Mouse (Mus musculus) heart, postnatal 25 days (tissue): ENCODE data around the gene Hspa1l. TPM values are rescaled to one million over a fixed set of nuclear protein-coding genes. Genes with fewer than 3 reads are reported as not detected.
"Not testable (repeated sequence)": the region's sequence is repeated elsewhere in the genome, so short reads cannot be mapped to it uniquely, and the experiment has no call there.

Experiments used
- DNase-seq: peaks from one replicate; pipeline ENCODE4 v3.0.0; 2022; ENCODE audit warnings: low spot score
- intact Hi-C: fragments of 180-260 bp; cut with DNase I; formaldehyde crosslinking; loops from one replicate; pipeline ENCODE4 v1.15.1; 2025
- total RNA-seq, 2 experiments: library from RNA; stranded (reverse); gene quantifications; 2 replicates each; pipeline ENCODE4 v1.2.3; 2021

Hspa1l gene
- total RNA-seq, 2 experiments from 2014 or later, result 6.9 to 8.1 TPM

DNA sequence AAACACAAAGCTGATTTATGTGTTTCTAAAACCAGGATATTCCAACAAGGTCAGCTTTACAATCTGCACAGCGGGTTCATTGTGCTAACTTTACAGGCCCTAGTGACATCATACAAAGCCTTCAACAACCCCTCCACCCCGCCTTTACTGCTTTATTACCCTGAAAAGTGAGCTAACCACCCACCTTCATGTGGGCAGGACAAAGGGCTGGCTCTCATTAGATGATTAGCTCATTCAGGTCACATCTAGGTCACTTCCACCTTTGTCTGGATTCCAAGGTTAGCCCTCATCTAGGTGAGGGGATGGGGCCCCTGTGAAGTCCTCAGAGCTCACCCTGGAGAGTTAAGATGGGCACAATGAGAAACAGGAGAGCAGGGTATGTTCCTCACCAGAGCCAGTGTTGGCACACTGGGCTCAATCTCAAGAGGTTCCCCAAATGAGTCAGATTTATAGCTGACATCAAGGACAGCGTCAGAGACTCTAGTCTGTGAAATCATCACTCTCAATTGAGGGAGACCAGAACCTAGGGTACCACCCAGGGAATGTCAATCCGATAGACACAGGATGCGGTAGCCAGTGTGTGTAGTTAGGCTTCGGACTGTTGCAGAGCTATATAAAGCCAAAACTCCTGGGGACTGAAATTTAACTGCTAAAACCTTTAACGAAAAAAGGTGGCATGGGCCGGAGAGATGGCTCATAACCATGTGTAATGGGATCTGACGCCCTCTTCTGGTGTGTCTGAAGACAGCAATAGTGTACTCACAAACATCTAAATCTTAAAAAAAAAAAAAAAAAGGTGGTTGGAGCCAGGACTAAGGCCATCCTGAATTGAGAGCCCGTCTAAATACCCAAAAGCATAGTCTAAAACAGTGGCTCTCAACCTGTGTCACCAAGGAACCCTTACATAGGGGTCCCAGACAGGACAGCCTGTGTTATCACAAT is 21.7 kb upstream of the Hspa1l start:
- intact Hi-C loops, result no loop called here
- DNase-seq, result no peak

DNA sequence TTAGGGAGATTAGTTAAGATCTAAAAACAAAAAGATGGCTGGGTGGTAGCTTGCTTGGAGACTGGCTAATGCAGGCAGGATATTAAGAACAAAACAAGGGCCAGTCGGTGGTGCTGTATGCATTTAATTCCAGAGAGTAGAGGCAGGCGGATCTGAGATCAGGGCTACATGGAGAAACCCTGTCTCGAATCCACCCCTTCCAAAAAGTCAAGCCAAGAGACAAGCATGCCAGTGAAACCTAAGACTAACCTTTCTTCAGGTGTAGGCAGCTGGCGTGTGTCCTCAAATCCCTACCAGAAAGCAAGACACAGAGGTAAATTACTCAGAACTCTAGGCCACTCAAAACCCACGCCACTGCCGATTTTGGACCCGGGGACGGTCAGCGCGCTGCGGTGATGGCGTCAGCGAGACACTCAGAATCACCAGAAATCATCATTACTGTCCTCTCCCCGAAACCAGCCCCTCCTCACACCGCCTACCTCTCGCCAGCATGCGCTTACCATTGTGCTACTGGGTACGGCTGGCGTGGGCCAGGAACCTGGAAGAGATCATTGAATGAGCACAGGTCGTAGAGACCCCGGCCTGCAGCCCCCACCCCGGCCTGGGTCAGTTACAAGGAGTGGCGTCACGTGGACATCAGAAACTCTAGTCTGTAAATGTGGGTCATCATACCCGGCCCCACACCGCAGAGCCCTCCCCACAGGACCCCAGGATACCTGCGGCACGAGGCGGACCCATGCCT is 20.7 kb upstream of the Hspa1l start:
- no peak for DNase-seq
- intact Hi-C loops, result loop anchor here (1.0 to 2.0 kb wide), 2 partner anchors 21 to 30 kb away; partner anchors contain the start of gene Neu1

DNA sequence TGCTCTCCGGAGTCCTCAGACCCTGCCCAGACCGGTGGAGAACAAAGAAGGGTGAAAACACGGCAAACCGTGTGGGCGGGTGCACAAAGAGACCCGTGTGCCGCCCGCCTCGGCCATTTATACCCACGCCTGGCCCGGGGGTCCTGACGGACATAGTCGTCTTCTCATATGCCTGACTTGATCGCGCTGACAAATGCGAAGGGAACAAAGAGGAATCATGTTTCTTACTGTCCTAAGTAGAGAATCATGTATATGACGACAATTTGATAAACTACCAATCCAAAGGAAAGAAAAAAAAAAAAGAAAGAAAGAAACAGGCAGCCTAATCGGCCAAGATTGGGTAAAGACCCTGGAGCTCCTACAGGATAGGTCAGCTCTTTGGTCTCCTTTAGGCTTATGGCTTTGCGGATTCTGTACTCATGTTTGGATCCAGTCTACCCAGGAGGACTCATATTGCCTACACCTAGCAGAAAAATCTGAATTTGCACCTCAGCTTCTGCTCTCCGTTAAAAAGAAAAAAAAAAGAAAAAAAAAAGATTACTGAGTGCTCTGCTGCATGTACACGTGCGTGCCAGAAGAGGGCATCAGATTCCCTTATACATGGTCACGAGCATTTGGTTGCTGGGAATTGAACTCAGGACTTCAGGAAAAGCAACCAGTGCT is 20.0 kb upstream of the Hspa1l start:
- DNase-seq, result peak; percentile 54
- intact Hi-C loops, result loop anchor here (1.0 to 2.0 kb wide), 2 partner anchors 22 to 30 kb away; partner anchors contain the start of gene Neu1

DNA sequence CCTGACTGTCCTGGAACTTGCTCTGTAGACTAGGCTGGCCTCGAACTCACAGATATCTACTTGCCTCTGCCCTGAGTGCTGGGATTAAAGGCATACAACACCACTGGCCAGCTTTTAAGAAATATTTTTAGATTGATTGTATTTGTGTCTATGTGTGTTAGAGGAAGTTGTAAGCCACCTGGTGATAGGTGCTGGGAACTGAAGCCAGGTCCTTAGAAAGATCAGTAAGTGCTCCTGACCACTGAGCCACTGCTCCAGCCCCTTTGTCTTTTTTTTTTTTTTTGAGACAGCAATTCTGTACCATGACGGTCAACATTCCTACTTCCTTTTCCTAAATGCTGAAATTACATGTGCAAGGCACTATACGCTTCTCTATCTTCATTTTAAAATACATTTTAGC is 19.2 kb upstream of the Hspa1l start:
- DNase-seq, result no peak
- intact Hi-C loops, result loop anchor here (2.0 kb wide), 1 partner anchor 22 kb away; the partner anchor contains the start of gene Neu1

DNA sequence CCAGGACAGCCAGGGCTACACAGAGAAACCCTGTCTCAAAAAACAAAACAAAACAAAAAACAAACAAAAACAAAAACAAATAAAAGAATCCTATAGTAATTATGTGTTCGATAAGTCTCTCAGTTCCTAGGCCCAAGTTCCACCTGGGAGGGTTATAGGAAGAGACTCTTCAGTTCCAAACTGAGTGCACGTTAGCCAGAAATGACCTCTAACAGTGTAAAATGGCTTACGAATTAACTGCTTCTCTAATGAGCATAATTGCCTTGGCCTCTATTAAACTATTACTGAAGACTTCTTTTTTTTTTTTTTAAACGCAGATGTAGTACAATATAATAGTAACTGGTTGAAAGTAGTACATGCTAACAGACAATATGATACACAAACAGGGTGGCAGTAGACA is 18.6 kb upstream of the Hspa1l start:
- intact Hi-C loops, result loop anchor here (2.0 kb wide), 1 partner anchor 23 kb away; the partner anchor contains the start of gene Neu1
- DNase-seq, result no peak

DNA sequence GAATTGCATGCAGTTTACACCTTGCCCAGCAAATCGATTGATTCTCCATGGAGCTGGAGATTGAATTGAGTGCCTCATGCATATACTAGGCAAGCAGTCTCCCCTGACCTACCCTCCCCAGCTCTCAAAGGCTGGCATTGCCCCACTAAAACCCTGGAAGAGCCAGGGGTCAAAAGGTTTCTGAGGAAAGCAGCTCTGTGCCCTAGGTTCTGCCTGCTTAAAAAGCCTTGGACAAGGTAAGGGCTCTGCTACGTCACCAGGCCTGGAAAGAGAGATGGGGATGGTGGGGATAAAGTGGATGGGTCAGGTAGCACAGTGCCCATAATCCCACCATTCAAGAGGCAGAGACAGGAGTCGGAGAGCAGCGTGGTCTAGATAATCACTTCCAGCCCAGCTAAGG is 17.7 kb upstream of the Hspa1l start:
- DNase-seq, result no peak
- intact Hi-C loops, result no loop called here

DNA sequence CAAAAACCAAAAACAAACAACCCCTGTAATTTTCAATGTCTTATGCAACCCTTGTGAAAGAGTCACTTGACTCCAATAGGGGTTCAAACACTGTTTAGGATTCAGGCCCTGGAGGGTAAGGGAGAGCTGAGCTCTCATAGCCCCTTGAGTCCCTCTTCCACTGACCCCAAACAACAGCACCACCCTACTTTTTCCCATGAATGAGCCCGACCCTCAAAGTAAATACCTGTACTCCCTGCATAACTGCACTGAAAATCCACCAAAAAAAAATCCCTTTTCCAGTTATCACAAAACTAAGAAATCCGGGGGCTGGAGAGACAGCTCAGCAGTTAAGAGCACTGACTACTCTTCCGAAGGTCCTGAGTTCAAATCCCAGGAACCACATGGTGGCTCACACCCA is 16.6 kb upstream of the Hspa1l start:
- intact Hi-C loops, result loop anchor here (1.0 kb wide), 1 partner anchor 24 kb away; no protein-coding TSS in a partner anchor

DNA sequence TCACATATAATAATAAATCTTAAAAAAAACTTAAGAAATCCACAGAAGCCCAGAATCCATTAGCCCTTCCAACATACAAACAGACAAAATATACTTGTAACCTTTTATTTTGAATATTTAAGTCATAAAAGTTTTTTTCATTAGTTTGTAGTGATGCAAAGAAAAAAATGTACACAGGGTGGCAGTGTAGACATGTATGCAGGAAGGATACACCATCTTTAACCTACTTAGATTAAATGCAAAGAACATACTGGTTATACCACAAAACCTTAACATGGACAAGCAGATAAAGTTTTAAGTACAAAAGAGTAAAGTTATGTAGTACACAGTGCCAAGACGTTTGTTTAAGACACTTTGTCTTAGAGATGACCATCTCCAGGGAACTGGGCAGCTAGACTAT is 16.2 kb upstream of the Hspa1l start:
- no peak for DNase-seq
- intact Hi-C loops, result loop anchor here (1.0 kb wide), 1 partner anchor 24 kb away; no protein-coding TSS in a partner anchor

More for the DNA sequence above, 16.6 kb upstream of the Hspa1l start:
- no peak for DNase-seq

DNA sequence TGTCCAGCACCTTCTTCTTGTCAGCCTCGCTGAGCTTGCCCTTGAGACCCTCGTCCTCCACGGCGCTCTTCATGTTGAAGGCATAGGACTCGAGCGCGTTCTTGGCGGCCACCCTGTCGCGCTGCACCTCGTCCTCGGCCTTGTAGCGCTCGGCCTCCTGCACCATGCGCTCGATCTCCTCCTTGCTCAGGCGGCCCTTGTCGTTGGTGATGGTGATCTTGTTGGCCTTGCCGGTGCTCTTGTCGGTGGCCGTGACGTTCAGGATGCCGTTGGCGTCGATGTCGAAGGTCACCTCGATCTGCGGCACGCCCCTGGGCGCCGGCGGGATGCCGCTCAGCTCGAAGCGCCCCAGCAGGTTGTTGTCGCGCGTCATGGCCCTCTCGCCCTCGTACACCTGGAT is 15.2 kb upstream of the Hspa1l start:
- DNase-seq, intact Hi-C loops: not testable (repeated sequence)

DNA sequence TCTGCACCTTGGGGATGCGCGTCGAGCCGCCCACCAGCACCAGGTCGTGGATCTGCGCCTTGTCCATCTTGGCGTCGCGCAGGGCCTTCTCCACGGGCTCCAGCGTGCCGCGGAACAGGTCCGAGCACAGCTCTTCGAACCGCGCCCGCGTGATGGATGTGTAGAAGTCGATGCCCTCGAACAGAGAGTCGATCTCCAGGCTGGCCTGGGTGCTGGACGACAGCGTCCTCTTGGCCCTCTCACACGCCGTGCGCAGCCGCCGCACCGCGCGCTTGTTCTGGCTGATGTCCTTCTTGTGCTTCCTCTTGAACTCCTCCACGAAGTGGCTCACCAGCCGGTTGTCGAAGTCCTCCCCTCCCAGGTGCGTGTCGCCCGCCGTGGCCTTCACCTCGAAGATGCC is 14.5 kb upstream of the Hspa1l start:
- DNase-seq, intact Hi-C loops: not testable (repeated sequence)

DNA sequence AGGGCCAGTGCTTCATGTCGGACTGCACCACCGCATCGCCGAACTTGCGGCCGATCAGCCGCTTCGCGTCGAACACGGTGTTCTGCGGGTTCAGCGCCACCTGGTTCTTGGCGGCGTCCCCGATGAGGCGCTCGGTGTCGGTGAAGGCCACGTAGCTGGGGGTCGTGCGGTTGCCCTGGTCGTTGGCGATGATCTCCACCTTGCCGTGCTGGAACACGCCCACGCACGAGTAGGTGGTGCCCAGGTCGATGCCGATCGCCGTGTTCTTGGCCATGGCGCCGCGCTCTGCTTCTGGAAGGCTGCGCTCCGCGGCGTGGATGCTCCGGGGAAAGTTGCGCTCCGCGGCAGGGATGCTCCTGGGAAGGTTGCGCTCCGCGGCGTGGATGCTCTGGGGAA is 13.8 kb upstream of the Hspa1l start:
- DNase-seq, intact Hi-C loops: not testable (repeated sequence)

DNA sequence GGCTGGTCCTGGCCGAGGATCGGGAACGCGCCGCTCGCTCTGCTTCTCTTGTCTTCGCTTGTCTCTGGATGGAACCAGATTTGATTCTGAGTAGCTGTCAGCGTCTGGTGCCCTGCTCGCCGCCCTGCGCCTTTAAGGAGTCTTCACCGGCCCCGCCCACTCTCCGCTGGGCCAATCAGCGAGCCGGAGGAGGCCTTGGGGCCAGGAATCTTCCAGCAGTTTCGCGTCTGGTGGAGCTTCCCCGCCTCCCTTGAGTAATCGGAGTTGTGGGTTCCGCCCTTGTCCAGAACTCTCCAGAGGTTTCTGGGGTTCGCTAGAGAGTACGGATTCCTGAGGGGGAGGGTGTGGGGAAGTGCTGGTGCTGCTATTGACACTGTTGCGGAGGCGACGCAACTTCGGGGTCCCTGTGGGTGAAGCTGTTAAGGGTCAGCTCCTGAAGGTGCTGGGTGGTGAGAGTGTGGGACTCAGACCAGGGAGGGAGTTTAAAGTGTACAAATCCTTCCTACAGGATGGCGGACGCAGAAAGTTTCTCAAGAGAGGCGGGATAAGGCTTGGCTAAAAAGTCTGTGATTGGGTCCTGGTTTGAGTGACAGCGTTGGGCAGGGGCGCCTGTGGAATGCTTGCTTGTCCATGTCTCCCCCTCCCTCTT is 13.2 kb upstream of the Hspa1l start, which contains the start of gene Hspa1b:
Hspa1b (minus strand) TSS at position 109 of the 649 bp plus-strand sequence.
- DNase-seq, result peak; percentile 86
- intact Hi-C loops, result not testable (repeated sequence)

DNA sequence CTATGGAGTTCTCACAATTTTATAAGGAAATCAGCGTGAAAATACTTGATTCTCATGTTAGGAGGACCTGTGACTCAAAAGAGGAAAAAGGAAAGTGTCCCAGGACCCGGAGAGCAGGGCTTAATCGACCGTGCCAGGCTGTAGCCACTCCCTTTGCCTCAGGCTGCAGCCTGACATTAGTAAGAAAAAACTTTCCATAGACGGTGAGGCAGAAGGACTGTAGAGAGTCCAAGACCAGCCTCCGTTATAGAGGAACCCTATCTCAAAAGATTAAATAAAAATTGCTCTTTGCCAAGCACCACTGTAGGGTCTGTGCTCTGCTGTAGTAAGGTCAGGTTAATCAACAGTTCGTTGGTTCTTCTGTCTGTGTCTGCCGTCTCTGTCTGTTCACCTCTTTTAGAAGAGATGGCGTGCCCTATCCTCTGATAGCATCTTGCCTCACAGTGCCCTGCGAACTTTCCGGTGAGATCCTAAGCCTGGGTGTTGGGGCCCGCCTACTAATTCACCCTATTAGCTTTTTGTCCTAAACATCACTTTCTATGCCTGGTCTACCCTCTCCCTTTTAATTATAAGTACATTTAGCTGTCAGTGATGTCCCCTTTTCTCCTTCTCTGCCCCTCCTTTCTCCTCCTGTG is 12.5 kb upstream of the Hspa1l start:
- no peak for DNase-seq
- intact Hi-C loops, result no loop called here

DNA sequence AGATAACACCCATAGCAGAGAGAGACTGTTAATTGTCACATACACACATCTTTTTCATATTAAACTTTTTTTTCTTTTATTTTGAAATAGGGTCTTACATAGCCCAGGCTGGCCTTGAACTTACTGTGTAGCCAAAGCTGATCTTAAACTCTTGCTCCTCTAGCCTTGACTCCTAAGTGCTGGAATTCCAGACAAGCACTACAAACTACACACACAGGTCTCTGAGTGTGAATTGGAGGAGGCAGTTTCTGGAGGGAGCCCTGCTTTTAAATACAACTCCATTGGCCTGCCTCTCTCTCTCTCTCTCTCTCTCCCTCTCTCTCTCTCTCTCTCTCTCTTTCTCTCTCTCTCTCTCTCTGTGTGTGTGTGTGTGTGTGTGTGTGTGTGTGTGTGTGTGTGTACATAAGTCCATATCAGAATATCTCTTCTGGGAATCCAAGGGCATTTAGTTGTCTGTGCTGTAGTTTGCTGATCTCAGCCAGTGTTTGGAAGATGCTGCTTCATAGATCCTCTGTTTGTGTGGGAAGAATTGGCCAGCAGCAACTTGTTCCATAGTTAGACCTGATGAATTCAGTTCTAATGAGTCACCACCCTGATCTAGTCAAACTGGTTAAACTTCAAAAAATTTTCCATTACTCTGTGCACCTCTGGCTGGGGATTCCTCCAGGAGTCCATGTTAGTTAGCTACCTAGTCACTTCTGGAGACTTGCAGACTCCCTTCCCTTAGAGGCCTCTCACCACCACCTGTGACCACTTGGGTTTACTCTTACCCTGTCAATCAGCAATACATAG is 11.6 kb upstream of the Hspa1l start:
- no peak for DNase-seq
- intact Hi-C loops, result no loop called here

DNA sequence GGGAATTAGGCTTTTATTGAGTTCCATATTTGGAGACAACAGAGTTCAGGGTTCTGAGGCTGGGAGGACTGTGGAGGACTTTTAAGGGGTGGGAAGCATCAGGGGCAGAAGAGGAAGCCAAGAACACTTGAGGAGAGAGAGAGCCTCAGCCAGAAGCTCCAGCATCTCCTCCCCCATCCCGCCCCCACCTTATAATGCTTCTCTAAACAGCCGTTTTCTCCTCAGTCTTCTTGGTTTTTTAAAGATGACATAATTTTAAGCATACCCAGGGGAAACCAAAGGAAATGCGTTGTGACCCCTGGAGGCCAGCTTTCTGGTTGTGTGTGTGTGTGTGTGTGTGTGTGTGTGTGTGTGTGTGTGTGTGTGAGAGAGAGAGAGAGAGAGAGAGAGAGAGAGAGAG is 10.4 kb upstream of the Hspa1l start:
- DNase-seq, result no peak
- intact Hi-C loops, result no loop called here

DNA sequence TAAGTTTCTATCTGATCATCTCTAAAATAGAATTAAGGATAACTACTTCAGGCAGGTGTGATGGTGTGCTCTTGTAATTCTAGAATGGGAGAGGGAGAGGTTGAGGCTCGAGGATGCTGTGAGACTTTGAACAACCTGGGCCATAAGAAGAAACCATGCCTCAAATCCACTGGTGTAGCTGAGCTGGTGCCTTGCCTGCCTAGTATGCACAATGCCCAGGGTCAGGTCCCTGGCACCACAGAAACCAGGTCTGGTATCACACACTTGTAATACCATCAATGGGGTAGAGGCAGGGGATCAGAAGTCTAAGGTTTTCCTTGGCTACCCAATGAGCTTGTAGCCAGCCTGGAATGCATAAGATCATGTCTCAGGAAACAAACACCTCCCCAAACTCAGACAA is 9.7 kb upstream of the Hspa1l start:
- DNase-seq, result no peak
- intact Hi-C loops, result no loop called here

DNA sequence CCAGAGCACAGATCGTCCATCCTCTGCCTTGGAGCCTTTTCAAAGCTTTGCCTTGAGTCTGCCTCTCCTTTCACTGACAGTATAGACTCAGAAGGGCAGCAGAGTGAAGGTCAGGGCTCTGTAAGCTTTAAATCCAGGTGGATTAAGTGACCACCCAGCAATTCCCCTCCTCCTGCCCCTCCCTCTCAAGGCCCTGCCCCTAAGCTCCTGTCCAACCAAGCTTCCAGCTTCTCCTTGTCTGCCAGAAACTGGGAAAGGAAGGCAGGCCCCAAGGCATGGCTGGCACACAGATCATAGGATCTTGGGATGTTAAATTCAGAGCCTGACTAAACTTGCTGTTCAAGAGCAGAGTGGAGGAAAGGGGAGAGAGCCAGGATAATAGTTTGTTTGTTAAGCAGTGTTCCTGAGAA is 7.9 kb upstream of the Hspa1l start:
- DNase-seq, result no peak
- intact Hi-C loops, result no loop called here

DNA sequence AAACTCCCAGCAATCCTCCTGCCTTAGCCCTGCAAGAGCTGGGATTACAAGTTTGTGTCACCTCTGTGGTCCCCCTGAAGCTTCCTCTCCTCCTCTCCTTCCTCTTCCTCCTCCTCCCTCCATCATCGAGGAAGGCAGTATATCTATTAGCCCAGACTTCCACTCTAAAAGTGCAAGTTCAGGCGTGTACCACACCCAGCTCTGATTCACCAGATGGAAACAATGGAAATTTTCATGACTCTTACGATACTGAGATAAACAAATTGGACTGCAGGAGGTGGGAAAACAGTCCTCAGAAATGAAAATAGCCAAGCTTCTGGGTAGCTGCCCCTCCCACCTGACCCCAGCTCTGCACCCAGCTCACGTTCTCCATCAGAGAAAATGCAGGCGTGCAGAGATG is 6.9 kb upstream of the Hspa1l start:
- no peak for DNase-seq
- intact Hi-C loops, result no loop called here
